In the genomic region with DNA sequence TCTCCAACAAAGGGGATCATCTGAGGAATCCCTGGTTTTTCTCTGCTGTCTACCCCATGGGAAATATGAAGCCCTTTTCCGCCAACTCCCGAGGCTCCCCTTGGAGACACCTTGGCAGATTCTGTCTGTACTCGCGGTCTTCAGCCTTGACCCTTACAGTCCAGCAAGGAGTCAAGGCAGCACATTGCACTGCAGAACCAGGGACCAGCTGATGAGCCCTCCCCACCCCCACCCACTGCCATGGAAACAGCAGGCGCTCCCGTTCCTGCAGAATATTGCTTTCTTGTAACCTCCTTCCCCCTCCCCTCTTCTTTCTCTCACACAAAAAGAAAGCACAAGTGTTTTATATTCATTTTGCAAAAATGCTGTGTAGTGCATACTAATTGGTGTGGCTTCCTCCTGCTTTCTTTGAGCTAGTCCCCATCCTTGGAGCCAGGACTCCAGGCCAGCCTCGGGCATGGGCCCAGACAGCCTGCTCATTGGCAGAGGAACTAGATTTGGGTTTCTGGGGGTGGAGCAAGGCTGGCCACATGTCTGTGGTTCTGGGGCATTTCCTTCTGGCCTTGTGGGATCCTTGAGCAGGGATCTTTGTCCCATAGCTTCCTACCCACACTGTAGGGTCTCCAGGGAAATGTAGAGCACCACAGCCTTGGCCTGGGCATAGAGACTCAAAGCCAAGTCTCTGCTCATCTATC, we compare ENCODE assay signal across 8 mouse cellular contexts. TPM values are rescaled to one million over a fixed set of nuclear protein-coding genes. Genes with fewer than 3 reads are reported as not detected.
A peak's percentile ranks its signal among the peaks of the same experiment; 100 is the strongest.
DNase-seq lines count a peak whose midpoint lies in the region; ATAC-seq and TF ChIP-seq lines count a peak whose summit lies in the region.

No protein-coding gene starts in this region.

- peaks cover 17% of the 10 kb centered on the region for H3K4me1 ChIP-seq in heart, embryonic 10.5 days
- H3K4me1 ChIP-seq in cerebellum, adult 2 months (ENCODE audit: control insufficient read depth, insufficient read depth, low read length) = peaks cover 39% of the 10 kb centered on the region
- peaks cover 25% of the 10 kb centered on the region for H3K4me1 ChIP-seq in midbrain, embryonic 16.5 days (ENCODE audit: control insufficient read depth, insufficient read depth, low read length)

- peak; percentile 31 to 59 for DNase-seq in heart, postnatal 14 days
- no peak for DNase-seq in heart, embryonic 10.5 days (ENCODE audit: low spot score)
- DNase-seq in cerebellum, adult 2 months = peak; percentile 87 to 92
- peak; percentile 74 for DNase-seq in layer of hippocampus, adult 11-12 months (ENCODE audit: low spot score)
- no peak for DNase-seq in thymus, postnatal 0 days (ENCODE audit: low spot score)

- intact Hi-C loops in heart, postnatal 14 days (cut with DNase I) = no loop called here

- 86% methylated on average over 7 of the region's 7 CpGs for WGBS in heart, embryonic 10.5 days
- WGBS in cerebellum, adult 2 months = 30% methylated on average over 7 of the region's 7 CpGs
- WGBS in midbrain, embryonic 16.5 days = 36% methylated on average over 7 of the region's 7 CpGs

- peak; percentile 77 for ATAC-seq in frontal cortex, adult (ENCODE audit: low TSS enrichment)
- peak; percentile 85 for ATAC-seq in midbrain, embryonic 16.5 days
- no peak for ATAC-seq in megakaryocyte-erythroid progenitor cell, adult 5-6 weeks (replicated peaks; ENCODE audit: low FRiP score, low TSS enrichment, poor library complexity, severe bottlenecking)

- no peak overlapping the region for H3K27ac ChIP-seq in heart, embryonic 10.5 days
- H3K27ac ChIP-seq in cerebellum, adult 2 months (ENCODE audit: insufficient read depth, low read length) = peak overlapping the region; percentile 80
- H3K27ac ChIP-seq in midbrain, embryonic 16.5 days (ENCODE audit: low read length) = peak overlapping the region; percentile 89

- TF ChIP-seq CTCF in cerebellum, adult 2 months (IDR thresholded peaks at IDR 0.05; ENCODE audit: borderline replicate concordance, insufficient read depth, low read depth, low read length) = no peak

- H3K4me3 ChIP-seq in heart, embryonic 10.5 days = no peak overlapping the region
- H3K4me3 ChIP-seq in cerebellum, adult 2 months (replicated peaks; ENCODE audit: insufficient read depth, low read depth, low read length) = no peak overlapping the region
- H3K4me3 ChIP-seq in midbrain, embryonic 16.5 days (ENCODE audit: low read depth, low read length) = no peak overlapping the region

- TF ChIP-seq POLR2A in cerebellum, adult 2 months (IDR thresholded peaks at IDR 0.05; ENCODE audit: borderline replicate concordance, insufficient read depth, low read length) = no peak

- H3K4me2 ChIP-seq in midbrain, embryonic 16.5 days (ENCODE audit: low read length) = no peak overlapping the region

- H3K36me3 ChIP-seq in heart, embryonic 10.5 days = peaks cover 12% of the 10 kb centered on the region
- peaks cover 5% of the 10 kb centered on the region; the same call in 1 of the 2 replicates for H3K36me3 ChIP-seq in midbrain, embryonic 16.5 days (ENCODE audit: control insufficient read depth, insufficient read depth, low read length)

- no peaks in the 10 kb centered on the region for H3K9me3 ChIP-seq in heart, embryonic 10.5 days
- no peaks in the 10 kb centered on the region for H3K9me3 ChIP-seq in midbrain, embryonic 16.5 days (replicated peaks; ENCODE audit: control insufficient read depth, low read length, poor library complexity, severe bottlenecking)

- peak overlapping the region; percentile 3; the same call in 1 of the 2 replicates for H3K9ac ChIP-seq in midbrain, embryonic 16.5 days (ENCODE audit: low read depth, low read length)

- no peaks in the 10 kb centered on the region for H3K27me3 ChIP-seq in heart, embryonic 10.5 days (ENCODE audit: insufficient read depth, poor library complexity, severe bottlenecking)
- no peaks in the 10 kb centered on the region for H3K27me3 ChIP-seq in cerebellum, adult 2 months (ENCODE audit: control insufficient read depth, insufficient read depth, low read length)
- no peaks in the 10 kb centered on the region for H3K27me3 ChIP-seq in midbrain, embryonic 16.5 days (ENCODE audit: control insufficient read depth, insufficient read depth, low read depth, low read length)

RNA-seq across cellular contexts. Expression of gene Vac14, which starts 46.0 kb away (rescaled TPM):
- 10 to 100 TPM; 15.5 to 16.2 TPM for total RNA-seq in heart, postnatal 14 days (2021)
- 25.3 and 31.8 TPM in 2 replicates for polyA plus RNA-seq in heart, embryonic 10.5 days (2016; fragmentation: Nextera tagmentation; extraction: Ambion mirVana)
- 37.6 and 39.9 TPM in 2 replicates for polyA plus RNA-seq in cerebellum, adult 2 months (2012; rRNA removed)
- 25.2 and 28.5 TPM in 2 replicates for polyA plus RNA-seq in midbrain, embryonic 16.5 days (2015; fragmentation: Nextera tagmentation; extraction: Ambion mirVana)
- 15.9 and 16.9 TPM in 2 replicates for polyA plus RNA-seq in thymus, postnatal 0 days (2015; fragmentation: Nextera tagmentation; extraction: Ambion mirVana)
- total RNA-seq in megakaryocyte-erythroid progenitor cell, adult 5-6 weeks (2014; fragmentation: Nextera tagmentation) = 50.2 and 53.9 TPM in 2 replicates
- total RNA-seq in megakaryocyte-erythroid progenitor cell, adult 5-6 weeks (2017) = 19.8 and 23.7 TPM in 2 replicates

RNA-seq across cellular contexts. Expression of gene Mtss1l, which starts 56.9 kb away (rescaled TPM):
- 10 to 100 TPM; 31.4 to 32.9 TPM for total RNA-seq in heart, postnatal 14 days (2021)
- polyA plus RNA-seq in heart, embryonic 10.5 days (2016; fragmentation: Nextera tagmentation; extraction: Ambion mirVana) = 5.3 and 6.4 TPM in 2 replicates
- 257 and 288 TPM in 2 replicates for polyA plus RNA-seq in cerebellum, adult 2 months (2012; rRNA removed)
- polyA plus RNA-seq in midbrain, embryonic 16.5 days (2015; fragmentation: Nextera tagmentation; extraction: Ambion mirVana) = 24.5 and 24.9 TPM in 2 replicates
- polyA plus RNA-seq in thymus, postnatal 0 days (2015; fragmentation: Nextera tagmentation; extraction: Ambion mirVana) = 5.8 and 6.4 TPM in 2 replicates
- total RNA-seq in megakaryocyte-erythroid progenitor cell, adult 5-6 weeks (2014; fragmentation: Nextera tagmentation) = 0.54 TPM in 1 of 2 replicates, not detected in the other
- 0.52 and 0.53 TPM in 2 replicates for total RNA-seq in megakaryocyte-erythroid progenitor cell, adult 5-6 weeks (2017)

Comparison
In these comparisons a context has a peak if more than half of its experiments do, and no peak if none do; other contexts are left out.
1. DNase-seq: peak in heart, postnatal 14 days (2 of 2), cerebellum, adult 2 months (2 of 2) and layer of hippocampus, adult 11-12 months (single experiment); none in heart, embryonic 10.5 days (single experiment) and thymus, postnatal 0 days (single experiment).